Mouse (Mus musculus) forebrain, embryonic 10.5 days (tissue): ENCODE measurements at regions not wholly inside any gene's neighbourhood (a gene's known extent, or its start where the extent isn't known, plus 50 kb on each side); places are given as distances from the start of the nearest gene placed in this dataset.
"Not testable (repeated sequence)": the region's sequence is repeated elsewhere in the genome, so short reads cannot be mapped to it uniquely, and the experiment has no call there.

Experiments used
- DNase-seq: peaks from one replicate; pipeline ENCODE4 v3.0.0-alpha.2; 2017; ENCODE audit warnings: low spot score; ENCODE audit errors: extremely low spot score
- H3K27ac ChIP-seq: fragments of 300-500 bp; sonication (generic); 2 replicates; pipeline ENCODE4 v1.5.1; 2016; ENCODE audit warnings: mild to moderate bottlenecking
- H3K27me3 ChIP-seq: fragments of 300-500 bp; sonication (generic); 2 replicates; pipeline ENCODE4 v1.6.1; 2016; ENCODE audit warnings: mild to moderate bottlenecking; ENCODE audit not compliant: poor library complexity, severe bottlenecking
- H3K36me3 ChIP-seq: fragments of 300-500 bp; sonication (generic); replicated peaks from 2 replicates; pipeline ENCODE4 v1.6.1; 2016; ENCODE audit warnings: mild to moderate bottlenecking, moderate library complexity
- H3K4me1 ChIP-seq: fragments of 300-500 bp; sonication (generic); 2 replicates; pipeline ENCODE4 v1.6.1; 2016
- H3K4me3 ChIP-seq: fragments of 300-500 bp; sonication (generic); 2 replicates; pipeline ENCODE4 v1.5.1; 2016; ENCODE audit warnings: mild to moderate bottlenecking, moderate library complexity
- H3K9me3 ChIP-seq: fragments of 300-500 bp; sonication (generic); 2 replicates; pipeline ENCODE4 v1.6.1; 2016; ENCODE audit warnings: mild to moderate bottlenecking, moderate library complexity
- WGBS: fragments of 180-500 bp; shearing (Covaris S2); methylation state at CpG from one replicate; pipeline ENCODE4 v1.1.7; 2016; 5-methylcytosine and 5-hydroxymethylcytosine counted together

DNA sequence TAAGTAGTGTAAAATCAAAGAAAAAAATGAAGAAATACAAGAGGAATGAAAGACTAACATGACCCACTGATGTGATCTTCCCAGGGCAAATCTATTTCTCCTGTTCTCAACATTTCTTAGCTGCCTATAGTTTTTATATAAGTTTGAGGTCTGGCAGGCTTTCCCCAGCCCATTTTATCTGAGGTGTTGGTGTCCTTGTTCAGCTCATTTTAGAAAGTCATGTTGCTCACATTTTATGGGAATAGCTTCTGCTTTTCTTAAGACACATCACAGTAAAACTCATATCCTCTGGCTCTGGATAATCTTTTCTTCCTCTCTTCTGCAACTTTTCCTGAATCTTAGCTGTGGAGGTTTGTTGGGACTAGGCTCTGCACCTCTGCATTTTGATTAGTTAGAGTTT lies 650.2 kb downstream of the Efna5 start:
- Histone ChIP-seq H3K27ac (no peak overlapping the region), H3K9me3 (no peaks in the 10 kb centered on the region), H3K27me3 (no peaks in the 10 kb centered on the region), H3K36me3 (no peaks in the 10 kb centered on the region), H3K4me3 (no peak overlapping the region), H3K4me1 (no peaks in the 10 kb centered on the region)
- no peak for DNase-seq

DNA sequence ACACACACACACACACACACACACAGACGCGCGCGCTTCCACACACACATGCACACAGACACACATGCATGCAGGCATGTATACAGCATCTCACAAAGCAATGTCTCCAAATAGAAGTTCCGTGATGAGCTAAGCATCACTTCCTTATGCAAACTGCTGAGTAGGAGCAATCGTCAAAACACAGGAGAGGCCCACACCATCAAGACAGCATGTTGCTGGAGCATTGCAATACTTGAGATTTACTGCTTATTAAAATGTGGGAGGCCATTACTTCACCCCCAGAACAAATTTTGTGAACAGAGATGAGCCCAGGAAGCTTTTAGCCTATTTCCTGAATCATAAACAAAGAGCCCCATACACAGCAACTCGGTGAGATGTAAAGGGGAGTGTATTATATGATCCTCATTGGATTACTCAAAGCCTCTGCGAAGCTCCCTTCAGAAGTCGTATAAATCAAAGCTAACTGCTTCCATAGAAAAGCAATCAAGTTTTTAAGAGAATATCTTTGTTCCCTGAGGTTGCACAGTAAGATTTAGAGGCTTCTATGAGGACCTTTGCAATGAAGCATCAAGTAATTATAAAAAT lies 670.6 kb downstream of the Efna5 start:
- Histone ChIP-seq H3K4me1 (no peaks in the 10 kb centered on the region), H3K4me3 (no peak overlapping the region), H3K27ac (no peak overlapping the region), H3K36me3 (no peaks in the 10 kb centered on the region), H3K9me3 (no peaks in the 10 kb centered on the region), H3K27me3 (no peaks in the 10 kb centered on the region)
- no peak for DNase-seq
- 89% methylated on average over 9 of the region's 9 CpGs for WGBS

DNA sequence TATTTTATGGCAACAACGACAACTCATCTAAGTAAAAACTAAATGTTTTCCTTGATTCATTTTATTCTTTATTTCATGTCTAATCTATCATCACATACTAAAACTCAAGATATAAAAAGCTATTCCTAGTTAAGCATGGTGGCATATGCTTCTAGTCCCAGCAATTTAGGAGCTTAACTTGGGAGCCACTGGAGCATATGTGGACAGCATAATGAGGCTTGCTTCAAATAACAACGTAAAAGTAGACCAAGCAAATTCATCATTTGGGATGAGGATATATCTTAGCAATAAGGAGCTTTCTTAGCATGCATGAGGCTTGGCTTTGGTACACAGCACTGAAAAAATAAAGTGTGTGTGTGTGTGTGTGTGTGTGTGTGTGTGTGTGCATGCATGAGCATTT lies 678.5 kb downstream of the Efna5 start:
- Histone ChIP-seq H3K36me3 (no peaks in the 10 kb centered on the region), H3K9me3 (no peaks in the 10 kb centered on the region), H3K4me1 (no peaks in the 10 kb centered on the region), H3K4me3 (no peak overlapping the region), H3K27me3 (no peaks in the 10 kb centered on the region), H3K27ac (no peak overlapping the region)
- no peak for DNase-seq
- WGBS: 88% methylated on average over 2 of the region's 2 CpGs

DNA sequence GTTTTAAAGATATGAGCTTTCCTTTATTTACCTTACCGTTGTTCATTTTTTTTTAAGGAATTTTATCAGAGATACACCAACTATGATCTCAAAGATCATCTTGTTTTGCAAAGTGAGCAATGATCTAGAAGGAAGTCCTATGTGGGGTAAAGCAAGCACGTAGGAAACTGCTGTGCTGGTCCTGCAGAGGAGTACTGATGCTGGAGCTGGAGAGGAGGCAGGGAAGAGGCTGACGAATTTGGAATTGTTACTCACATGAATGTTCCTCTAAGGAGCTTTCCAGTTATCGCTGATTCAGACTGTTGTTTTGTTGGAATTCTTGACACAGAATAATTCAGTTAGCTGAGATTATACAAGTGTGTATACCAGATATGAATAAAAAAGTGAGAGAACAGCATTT lies 680.6 kb downstream of the Efna5 start:
- DNase-seq: no peak
- H3K9me3 ChIP-seq: no peaks in the 10 kb centered on the region
- no peaks in the 10 kb centered on the region for H3K27me3 ChIP-seq
- H3K4me1 ChIP-seq: no peaks in the 10 kb centered on the region
- 84% methylated on average over 4 of the region's 4 CpGs for WGBS
- H3K4me3 ChIP-seq: no peak overlapping the region
- H3K27ac ChIP-seq: no peak overlapping the region
- no peaks in the 10 kb centered on the region for H3K36me3 ChIP-seq

DNA sequence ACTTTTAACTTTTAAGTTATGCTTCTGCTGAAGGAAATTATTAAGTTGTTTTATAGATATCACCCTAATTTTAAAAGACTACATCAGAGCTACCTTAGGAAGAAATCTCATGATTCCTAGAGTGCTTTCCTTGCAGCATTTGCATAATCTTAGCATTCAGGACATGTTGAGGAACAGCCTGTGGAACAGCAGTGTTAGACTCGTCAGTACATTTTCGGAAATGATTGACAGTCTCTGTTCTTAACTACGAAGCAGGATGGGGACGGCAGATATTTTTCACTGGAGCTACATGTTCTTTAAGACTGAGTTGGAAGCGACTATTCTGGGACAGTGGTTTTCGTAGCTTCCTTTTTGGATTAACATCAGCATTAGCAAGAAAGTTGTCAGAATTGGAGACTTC lies 681.6 kb downstream of the Efna5 start:
- no peak for DNase-seq

DNA sequence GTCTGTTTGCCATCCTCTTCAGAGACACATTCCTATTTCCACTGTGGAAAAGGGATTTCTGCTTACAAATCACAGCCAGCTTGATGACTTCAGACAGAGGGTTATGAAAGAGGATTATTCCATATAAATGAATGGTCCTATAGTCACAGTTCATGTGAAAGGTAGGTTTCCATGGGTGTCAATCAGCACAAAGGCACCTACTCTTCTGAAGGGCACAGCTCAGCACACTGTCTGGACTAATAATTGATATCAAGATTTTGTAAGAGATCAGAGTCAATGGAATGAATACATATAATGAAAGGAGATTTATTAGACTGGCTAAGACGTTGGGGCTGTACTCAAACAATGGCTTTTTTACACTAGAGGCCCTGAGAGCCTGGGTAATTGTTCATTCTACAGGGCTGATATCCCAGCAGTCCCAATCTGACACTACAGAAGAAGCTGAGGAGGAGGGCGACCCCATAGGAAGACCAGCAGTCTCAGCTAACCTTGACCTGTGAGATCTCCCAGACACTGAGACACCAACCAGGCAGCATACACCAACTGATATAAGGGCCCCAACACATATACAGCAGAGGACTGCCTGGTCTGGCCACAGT lies 702.4 kb downstream of the Efna5 start:
- whole genome bisulfite sequencing: 57% methylated on average over 2 of the region's 2 CpGs

More for the DNA sequence above, 681.6 kb downstream of the Efna5 start:
- Histone ChIP-seq H3K27ac (no peak overlapping the region), H3K9me3 (no peaks in the 10 kb centered on the region), H3K4me1 (no peaks in the 10 kb centered on the region), H3K4me3 (no peak overlapping the region), H3K36me3 (no peaks in the 10 kb centered on the region), H3K27me3 (no peaks in the 10 kb centered on the region)
- 94% methylated on average over 6 of the region's 6 CpGs for WGBS

DNA sequence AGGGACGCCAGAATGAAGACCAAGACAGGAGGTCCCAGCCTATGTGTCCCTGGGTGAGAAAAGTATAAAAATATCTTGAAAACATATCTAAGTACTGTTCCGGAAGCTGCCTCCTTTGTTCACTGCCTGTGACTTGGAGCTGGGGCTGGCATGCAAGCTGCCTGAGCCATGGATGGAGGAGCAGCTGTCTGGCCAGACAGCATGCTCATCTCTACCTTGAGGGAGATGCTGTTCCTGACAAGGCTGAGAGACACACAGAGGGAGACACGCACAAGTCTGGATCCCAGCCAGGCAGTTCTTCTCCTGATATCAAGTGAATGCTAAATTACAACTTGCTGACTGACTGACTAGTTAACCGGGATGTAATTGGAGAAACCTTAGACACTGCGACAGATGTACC lies 704.8 kb downstream of the Efna5 start:
- DNase-seq: no peak
- H3K4me3 ChIP-seq: no peak overlapping the region
- WGBS: 82% methylated on average over 5 of the region's 5 CpGs
- no peaks in the 10 kb centered on the region for H3K27me3 ChIP-seq
- no peaks in the 10 kb centered on the region for H3K9me3 ChIP-seq
- no peak overlapping the region for H3K27ac ChIP-seq
- 0 out of 2 replicates have a peak, but pooled peaks cover 4% of the 10 kb centered on the region for H3K4me1 ChIP-seq
- no peaks in the 10 kb centered on the region for H3K36me3 ChIP-seq

More for the DNA sequence above, 702.4 kb downstream of the Efna5 start:
- Histone ChIP-seq H3K27ac (no peak overlapping the region), H3K4me1 (0 out of 2 replicates have a peak, but pooled peaks cover 4% of the 10 kb centered on the region), H3K27me3 (no peaks in the 10 kb centered on the region), H3K36me3 (no peaks in the 10 kb centered on the region), H3K9me3 (no peaks in the 10 kb centered on the region), H3K4me3 (no peak overlapping the region)
- DNase-seq: no peak

DNA sequence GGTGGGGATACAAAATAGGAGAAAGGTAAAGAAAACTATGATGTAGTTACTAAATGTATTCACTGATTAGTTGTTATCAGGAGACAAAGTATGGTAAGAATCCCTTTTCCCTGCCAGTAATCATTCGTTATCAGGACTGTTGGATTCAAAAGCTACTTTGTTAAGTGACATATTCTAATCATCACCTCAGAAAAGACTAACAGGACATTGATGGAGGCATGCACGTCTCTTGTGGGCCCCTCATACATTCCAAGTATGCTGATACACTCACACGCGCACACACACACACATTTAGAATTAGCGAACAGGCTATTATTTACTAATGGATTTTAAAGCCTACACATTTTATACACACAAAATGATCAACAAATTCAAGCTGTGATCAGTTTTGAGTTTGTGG lies 708.8 kb downstream of the Efna5 start:
- H3K36me3 ChIP-seq: no peaks in the 10 kb centered on the region
- H3K27me3 ChIP-seq: no peaks in the 10 kb centered on the region
- no peaks in the 10 kb centered on the region for H3K4me1 ChIP-seq
- H3K4me3 ChIP-seq: no peak overlapping the region
- 90% methylated on average over 5 of the region's 5 CpGs for WGBS
- H3K9me3 ChIP-seq: no peaks in the 10 kb centered on the region
- DNase-seq: no peak
- no peak overlapping the region for H3K27ac ChIP-seq

DNA sequence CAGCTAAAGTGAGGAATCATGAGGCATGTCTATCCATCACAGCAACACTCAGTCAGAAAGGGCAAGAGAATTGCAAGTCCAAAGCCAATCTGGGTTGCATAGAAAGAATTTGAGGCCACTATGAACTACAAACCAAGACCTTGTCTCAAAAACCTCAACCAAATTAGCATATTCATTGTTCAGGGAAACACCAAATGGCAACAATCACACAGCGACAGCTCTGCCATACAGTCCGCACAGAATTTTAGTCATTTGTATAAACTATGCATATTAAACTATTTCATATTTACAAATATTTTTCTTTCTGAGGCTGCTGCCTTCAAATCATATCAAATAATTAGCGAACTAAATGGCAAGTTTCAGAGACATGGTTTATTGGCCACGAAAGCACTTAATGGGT lies 709.6 kb downstream of the Efna5 start:
- Histone ChIP-seq H3K36me3 (no peaks in the 10 kb centered on the region), H3K27ac (no peak overlapping the region)
- WGBS: 92% methylated on average over 4 of the region's 4 CpGs

DNA sequence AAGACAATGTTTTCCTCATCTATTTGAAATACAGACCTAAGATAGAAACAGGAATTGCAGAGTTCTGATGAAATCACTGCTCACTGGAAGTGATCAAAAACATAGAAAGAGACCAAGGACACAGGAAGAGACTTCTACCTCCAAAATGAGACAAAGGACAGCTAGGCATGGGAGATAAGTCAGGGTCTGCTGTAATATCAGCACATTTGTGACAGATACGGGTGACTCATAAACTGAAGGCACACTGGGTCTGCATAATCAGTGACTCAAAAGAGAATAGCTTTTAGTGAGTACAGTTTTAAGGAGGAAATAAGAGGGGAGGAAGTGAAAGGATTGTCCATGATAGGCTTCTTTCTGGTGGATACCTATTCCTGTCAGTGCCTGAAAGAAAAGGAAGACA lies 719.7 kb downstream of the Efna5 start:
- no peaks in the 10 kb centered on the region for H3K36me3 ChIP-seq
- no peaks in the 10 kb centered on the region for H3K27me3 ChIP-seq
- no peak for DNase-seq
- no peaks in the 10 kb centered on the region for H3K9me3 ChIP-seq
- no peak overlapping the region for H3K27ac ChIP-seq
- H3K4me3 ChIP-seq: no peak overlapping the region
- no peaks in the 10 kb centered on the region for H3K4me1 ChIP-seq
- WGBS: 89% methylated on average over 1 of the region's 1 CpGs

More for the DNA sequence above, 709.6 kb downstream of the Efna5 start:
- DNase-seq: no peak
- Histone ChIP-seq H3K27me3 (no peaks in the 10 kb centered on the region), H3K4me1 (no peaks in the 10 kb centered on the region), H3K9me3 (no peaks in the 10 kb centered on the region), H3K4me3 (no peak overlapping the region)

DNA sequence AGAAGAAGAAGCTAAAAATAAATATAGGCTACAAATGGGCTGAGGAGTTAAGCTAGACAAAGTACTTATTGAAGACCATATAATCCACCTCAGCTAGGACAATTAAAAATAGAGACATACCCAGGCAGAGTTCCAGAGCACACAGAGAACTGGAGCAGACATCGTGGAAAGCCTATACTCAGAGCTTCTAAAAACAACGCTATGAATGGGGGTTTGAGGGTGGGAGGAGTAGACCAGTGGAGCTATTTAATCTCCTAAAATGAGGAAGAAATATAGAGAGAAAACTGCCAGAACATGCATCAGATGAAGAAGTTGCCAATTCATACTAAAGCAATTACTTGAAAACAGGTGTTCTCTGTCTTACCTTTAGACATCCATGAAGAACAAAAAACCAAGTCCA lies 720.8 kb downstream of the Efna5 start:
- H3K4me3 ChIP-seq: no peak overlapping the region
- no peaks in the 10 kb centered on the region for H3K27me3 ChIP-seq
- no peaks in the 10 kb centered on the region for H3K9me3 ChIP-seq
- no peak for DNase-seq
- 88% methylated on average over 2 of the region's 2 CpGs for WGBS
- H3K4me1 ChIP-seq: no peaks in the 10 kb centered on the region
- H3K36me3 ChIP-seq: no peaks in the 10 kb centered on the region
- H3K27ac ChIP-seq: no peak overlapping the region

DNA sequence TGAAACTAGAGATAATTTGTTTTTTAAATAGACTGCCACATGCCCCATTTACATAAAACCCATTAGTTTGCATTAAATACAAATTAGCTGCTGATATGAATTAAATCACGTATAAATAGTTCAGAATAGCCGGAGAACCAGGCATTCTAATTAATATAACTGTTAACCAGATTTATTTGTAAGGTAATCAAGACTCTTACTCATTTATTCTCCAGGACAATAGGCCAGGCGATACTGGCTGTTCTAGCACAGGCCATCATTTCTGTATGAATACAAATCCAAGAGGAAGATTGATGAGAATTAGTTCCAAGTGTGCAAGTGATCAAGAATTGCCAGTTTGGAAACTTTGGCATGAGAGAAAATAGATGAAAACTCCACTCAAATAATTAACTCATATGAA lies 746.1 kb downstream of the Efna5 start:
- no peak for DNase-seq
- WGBS: 83% methylated on average over 3 of the region's 3 CpGs
- no peak overlapping the region for H3K4me3 ChIP-seq
- H3K9me3 ChIP-seq: no peaks in the 10 kb centered on the region
- H3K27ac ChIP-seq: no peak overlapping the region
- no peaks in the 10 kb centered on the region for H3K27me3 ChIP-seq
- no peaks in the 10 kb centered on the region for H3K4me1 ChIP-seq
- H3K36me3 ChIP-seq: no peaks in the 10 kb centered on the region

DNA sequence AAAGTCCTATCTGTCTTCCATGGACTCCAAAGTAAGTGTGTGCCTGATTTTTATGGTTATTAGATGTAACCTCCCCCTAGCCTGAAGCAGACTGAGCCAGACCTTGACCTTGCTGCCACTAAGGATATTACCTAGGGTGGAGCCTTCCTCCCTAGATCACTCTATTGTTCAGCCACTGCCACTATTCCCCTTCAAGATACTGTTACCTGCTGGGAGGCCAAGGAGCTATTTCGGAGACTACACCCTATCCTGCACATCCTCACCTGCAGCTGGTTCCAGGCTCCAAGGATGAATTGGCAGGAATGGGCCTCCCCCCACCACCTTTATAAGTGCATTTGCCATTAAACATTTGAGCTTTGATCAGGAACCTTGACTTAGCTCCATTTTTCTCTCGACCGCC lies 769.4 kb downstream of the Efna5 start:
- H3K4me3 ChIP-seq, H3K4me1 ChIP-seq, DNase-seq, H3K27ac ChIP-seq, H3K27me3 ChIP-seq, H3K36me3 ChIP-seq, H3K9me3 ChIP-seq: not testable (repeated sequence)
- 92% methylated on average over 3 of the region's 3 CpGs for WGBS

DNA sequence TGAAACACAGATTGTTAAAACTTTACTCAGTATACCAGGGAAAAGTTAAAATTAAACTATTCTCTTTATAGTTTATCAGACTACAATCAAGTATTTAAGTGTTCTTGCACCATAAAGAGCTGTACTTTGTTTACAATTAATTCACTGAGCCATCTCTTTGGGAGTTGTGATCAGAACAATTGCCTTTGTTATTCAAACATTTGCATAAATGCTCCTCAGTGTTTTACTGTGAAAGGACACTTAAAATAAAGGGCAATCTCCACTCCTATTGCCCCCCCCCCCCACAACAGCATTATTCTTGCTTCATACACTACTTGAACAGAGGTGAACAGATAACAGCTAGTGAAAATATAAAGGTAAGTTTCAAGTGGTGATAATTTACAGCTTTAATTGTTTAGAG lies 772.1 kb downstream of the Efna5 start:
- no peaks in the 10 kb centered on the region for H3K9me3 ChIP-seq
- H3K36me3 ChIP-seq: no peaks in the 10 kb centered on the region
- no peak overlapping the region for H3K4me3 ChIP-seq
- H3K27me3 ChIP-seq: no peaks in the 10 kb centered on the region
- DNase-seq: no peak
- no peaks in the 10 kb centered on the region for H3K4me1 ChIP-seq
- H3K27ac ChIP-seq: no peak overlapping the region
